Mouse (Mus musculus): Measurements from ENCODE around the gene Wdr83os.
"Not testable (repeated sequence)": the region's sequence is repeated elsewhere in the genome, so short reads cannot be mapped to it uniquely, and the experiment has no call there.

The Wdr83os gene

GRCm38 (mm10) chr8:85119052-85119981 is 38.8 kb downstream of the Wdr83os start:
- peak; percentile 87 to 90 for DNase-seq (ENCODE audit: low spot score in 2 of 2)

DNA sequence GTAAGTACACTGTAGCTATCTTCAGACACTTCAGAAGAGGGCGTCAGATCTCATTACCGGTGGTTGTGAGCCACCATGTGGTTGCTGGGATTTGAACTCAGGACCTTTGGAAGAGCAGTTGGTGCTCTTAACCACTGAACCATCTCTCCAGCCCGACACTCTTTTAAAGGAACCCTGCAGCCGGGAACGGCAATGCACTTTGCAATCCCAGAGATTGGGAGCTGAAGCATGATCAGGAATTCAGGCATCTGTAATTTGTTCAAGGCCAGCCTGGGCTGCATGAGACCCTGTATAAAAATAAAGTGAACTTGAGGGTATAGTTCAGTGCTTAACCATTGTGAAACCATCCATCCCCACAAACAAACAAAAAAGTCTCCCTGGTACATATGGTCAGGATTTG is 39.7 kb downstream of the Wdr83os start:
- DNase-seq (ENCODE audit: low spot score in 2 of 2), result not testable (repeated sequence)

- no peak for DNase-seq (ENCODE audit: low spot score in 2 of 2)
These were observed 42.5 kb downstream of the Wdr83os start, which contains the start of gene Zfp791 for GRCm38 (mm10) chr8:85122995-85123394. Gene Zfp791, minus strand, starts transcription at chr8:85123095.

DNA sequence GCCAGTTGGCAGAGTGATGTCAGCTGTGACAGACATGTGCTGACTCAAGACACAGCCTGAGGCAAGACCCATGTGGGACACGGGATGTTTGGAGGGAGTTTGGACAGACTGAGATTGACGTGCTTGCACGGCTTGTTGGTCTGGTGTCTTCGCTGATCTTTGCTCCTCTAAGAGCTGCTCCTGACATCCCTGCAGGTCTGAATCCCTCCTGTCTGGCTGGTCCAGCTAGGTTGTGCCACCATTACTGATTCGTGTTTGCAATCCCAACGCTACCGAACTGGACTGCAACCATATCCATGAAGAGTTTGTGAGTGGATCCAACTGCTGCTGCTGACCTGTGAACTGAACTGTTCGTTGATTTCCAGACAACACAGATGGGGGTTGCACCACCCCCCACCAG is 43.2 kb downstream of the Wdr83os start:
- no peak for DNase-seq (ENCODE audit: low spot score in 2 of 2)
